Mouse (Mus musculus): ENCODE measurements at regions not wholly inside any gene's neighbourhood (a gene's known extent, or its start where the extent isn't known, plus 50 kb on each side); places are given as distances from the start of the nearest gene placed in this dataset.

- TF ChIP-seq EP300 (IDR thresholded peaks at IDR 0.05) (no peak), CTCF (IDR thresholded peaks at IDR 0.05) (peak; percentile 42)
- 48% methylated on average over 4 of the region's 4 CpGs for WGBS
- no peak for DNase-seq (ENCODE audit: low spot score)
These were observed 148.3 kb downstream of the Cd55b start for GRCm38 (mm10) chr1:130274470-130274869.

GRCm38 (mm10) chr1:130270457-130270856 is 152.4 kb downstream of the Cd55b start:
- Histone ChIP-seq H3K4me3 (ENCODE audit: low read depth, low read length) (no peak overlapping the region), H3K9ac (replicated peaks; ENCODE audit: low read depth) (no peak overlapping the region), H3K36me3 (ENCODE audit: insufficient read depth, low read length) (no peaks in the 10 kb centered on the region), H3K4me2 (replicated peaks; ENCODE audit: low read depth, low read length) (no peak overlapping the region), H3K27ac (ENCODE audit: low read length) (no peak overlapping the region), H3K4me1 (ENCODE audit: insufficient read depth, low read depth, low read length) (no peaks in the 10 kb centered on the region), H3K9me3 (ENCODE audit: low read length) (no peaks in the 10 kb centered on the region), H3K27me3 (replicated peaks; ENCODE audit: insufficient read depth, low read length) (no peaks in the 10 kb centered on the region)
- ATAC-seq = no peak
- TF ChIP-seq CTCF (IDR thresholded peaks at IDR 0.05) (no peak), EP300 (IDR thresholded peaks at IDR 0.05) (no peak)
- DNase-seq (ENCODE audit: low spot score) = no peak
- WGBS = 74% methylated on average over 2 of the region's 2 CpGs

More at GRCm38 (mm10) chr1:130274470-130274869, 148.3 kb downstream of the Cd55b start:
- ATAC-seq = no peak
- Histone ChIP-seq H3K36me3 (ENCODE audit: insufficient read depth, low read length) (no peaks in the 10 kb centered on the region), H3K27ac (ENCODE audit: low read length) (no peak overlapping the region), H3K9ac (replicated peaks; ENCODE audit: low read depth) (no peak overlapping the region), H3K9me3 (ENCODE audit: low read length) (no peaks in the 10 kb centered on the region), H3K4me2 (replicated peaks; ENCODE audit: low read depth, low read length) (no peak overlapping the region), H3K27me3 (replicated peaks; ENCODE audit: insufficient read depth, low read length) (no peaks in the 10 kb centered on the region), H3K4me3 (ENCODE audit: low read depth, low read length) (no peak overlapping the region), H3K4me1 (ENCODE audit: insufficient read depth, low read depth, low read length) (no peaks in the 10 kb centered on the region)

Measured in lung, postnatal 0 days (tissue).